9 mouse cellular contexts compared by ENCODE assay signal in the genomic region with DNA sequence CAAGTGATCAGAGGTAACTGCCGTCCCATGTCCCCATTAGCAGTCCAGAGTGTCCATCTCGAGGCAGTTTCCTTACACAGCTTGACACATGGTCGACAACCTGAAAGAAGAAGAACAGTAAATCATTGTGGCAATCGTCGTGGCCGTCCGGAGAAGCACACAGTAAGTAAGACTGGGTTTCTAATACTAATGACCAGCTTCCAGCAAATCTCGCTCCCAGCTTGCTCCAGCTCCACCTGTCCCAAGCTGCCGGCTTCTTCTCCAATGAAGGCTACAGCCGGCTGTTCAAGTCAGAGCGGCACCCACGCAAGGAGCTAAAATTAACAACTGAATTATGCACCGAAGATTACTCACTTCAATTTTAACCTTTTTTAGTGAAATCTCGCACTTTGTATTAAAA. TPM values are rescaled to one million over a fixed set of nuclear protein-coding genes. Genes with fewer than 3 reads are reported as not detected.
DNase-seq lines count a peak whose midpoint lies in the region; ATAC-seq and TF ChIP-seq lines count a peak whose summit lies in the region.
"Had no signal": no experiment of that assay in that cellular context is flagged by ENCODE, and none has a peak within 500 bp of the region (broad histone marks: within the 10 kb centered on the region; RNA-seq: fewer than 3 reads in every experiment).

No protein-coding gene starts in this region.

- TF ChIP-seq POLR2A in myocyte (IDR thresholded peaks at IDR 0.05; ENCODE audit: insufficient read length, low read depth), result no peak

- H3ac ChIP-seq in myocyte (ENCODE audit: control insufficient read depth, insufficient read length), result no peak overlapping the region

- no peaks in the 10 kb centered on the region for H3K9me3 ChIP-seq in heart, embryonic 13.5 days
- no peaks in the 10 kb centered on the region for H3K9me3 ChIP-seq in forebrain, embryonic 15.5 days

- peak overlapping the region; percentile 11; the same call in 1 of the 2 replicates for H3K4me3 ChIP-seq in heart, embryonic 13.5 days
- no peak overlapping the region for H3K4me3 ChIP-seq in forebrain, embryonic 15.5 days
- H3K4me3 ChIP-seq in myocyte, result peak overlapping the region; percentile 14

- WGBS in heart, embryonic 13.5 days, result 58% methylated on average over 14 of the region's 14 CpGs
- WGBS in forebrain, embryonic 15.5 days, result 31% methylated on average over 14 of the region's 14 CpGs

- no peak overlapping the region for H3K9ac ChIP-seq in heart, embryonic 13.5 days
- H3K9ac ChIP-seq in forebrain, embryonic 15.5 days (replicated peaks), result 0 out of 2 replicates have a peak overlapping the region, but pooled peaks have one; percentile 3

- no peaks in the 10 kb centered on the region for H3K36me3 ChIP-seq in heart, embryonic 13.5 days
- H3K36me3 ChIP-seq in forebrain, embryonic 15.5 days, result peaks cover 3% of the 10 kb centered on the region; the same call in 1 of the 2 replicates
- H3K36me3 ChIP-seq in myocyte (ENCODE audit: control insufficient read depth, insufficient read depth), result no peaks in the 10 kb centered on the region

- DNase-seq in heart, adult 18-20 months, result no peak
- DNase-seq in cerebellum, adult 9-11 months, result peak; percentile 75
- no peak for DNase-seq in urinary bladder, postnatal 10 days (ENCODE audit: low spot score)
- DNase-seq in gastrocnemius, adult 8-10 months (ENCODE audit: low spot score in 2 of 2), result no peak
- DNase-seq in ovary, postnatal 14 days (ENCODE audit: low spot score), result no peak
- DNase-seq: lung, postnatal 14 days had no signal

- H3K4me2 ChIP-seq in heart, embryonic 13.5 days, result peak overlapping the region; percentile 58
- peak overlapping the region; percentile 1; the same call in 1 of the 2 replicates for H3K4me2 ChIP-seq in forebrain, embryonic 15.5 days (replicated peaks)
- H3K4me2 ChIP-seq in myocyte (ENCODE audit: low read depth), result peak overlapping the region; percentile 54

- H3K27ac ChIP-seq in heart, embryonic 13.5 days (replicated peaks), result no peak overlapping the region
- no peak overlapping the region for H3K27ac ChIP-seq in forebrain, embryonic 15.5 days (replicated peaks)

- ATAC-seq in heart, embryonic 13.5 days (ENCODE audit: extremely low read depth, insufficient number of reproducible peaks, low FRiP score, low TSS enrichment), result no peak
- ATAC-seq in forebrain, embryonic 15.5 days (replicated peaks), result no peak

- no peaks in the 10 kb centered on the region for H3K79me2 ChIP-seq in myocyte (ENCODE audit: control insufficient read depth, insufficient read depth)

- peaks cover 15% of the 10 kb centered on the region for H3K4me1 ChIP-seq in heart, embryonic 13.5 days
- peaks cover 33% of the 10 kb centered on the region for H3K4me1 ChIP-seq in forebrain, embryonic 15.5 days

- H3K27me3 ChIP-seq in heart, embryonic 13.5 days (replicated peaks), result peaks cover 8% of the 10 kb centered on the region; the same call in 1 of the 2 replicates
- no peaks in the 10 kb centered on the region for H3K27me3 ChIP-seq in forebrain, embryonic 15.5 days
- no peaks in the 10 kb centered on the region for H3K27me3 ChIP-seq in myocyte (ENCODE audit: control insufficient read depth, insufficient read depth, insufficient read length)

TF ChIP-seq in myocyte, 11 proteins besides CTCF, POLR2A, EP300 and RAD21:
- TF ChIP-seq POLR2AphosphoS2 (IDR thresholded peaks at IDR 0.05; ENCODE audit: insufficient read length, low read depth) (no peak), SRF (IDR thresholded peaks at IDR 0.05; ENCODE audit: control insufficient read depth, insufficient read length, low read depth) (no peak), USF1 (IDR thresholded peaks at IDR 0.05; ENCODE audit: low read depth) (no peak), MYOD1 (IDR thresholded peaks at IDR 0.05; ENCODE audit: control insufficient read depth in 1 of 3, insufficient read length in 2 of 3, low read depth in 2 of 3) (peak; percentile 11 to 63 (median 28)), REST (IDR thresholded peaks at IDR 0.05; ENCODE audit: insufficient read depth, insufficient read length) (no peak), TCF12 (IDR thresholded peaks at IDR 0.05; ENCODE audit: insufficient read depth, poor library complexity, severe bottlenecking) (peak; percentile 7), E2F4 (IDR thresholded peaks at IDR 0.05; ENCODE audit: insufficient read depth) (no peak), CEBPB (IDR thresholded peaks at IDR 0.05; ENCODE audit: insufficient read depth, poor library complexity, severe bottlenecking) (no peak), MAX (IDR thresholded peaks at IDR 0.05; ENCODE audit: low read depth) (no peak), MYOG (IDR thresholded peaks at IDR 0.05; ENCODE audit: control insufficient read depth in 1 of 3, insufficient read depth in 1 of 3, insufficient read length in 2 of 3, low read depth in 2 of 3) (peak in 2 of 3 experiments; percentile 21 to 35), TCF3 (IDR thresholded peaks at IDR 0.05; ENCODE audit: insufficient read length, low read depth) (no peak)

RNA-seq across cellular contexts. Expression of a gene that starts 48.1 kb away (rescaled TPM):
- polyA plus RNA-seq in heart, embryonic 13.5 days (2015; fragmentation: Nextera tagmentation; extraction: Ambion mirVana), result 2.4 and 3.2 TPM in 2 replicates
- 1 to 10 TPM; 1.4 TPM for total RNA-seq in heart, adult 18-20 months (2021)
- 71.4 and 76.3 TPM in 2 replicates for polyA plus RNA-seq in forebrain, embryonic 15.5 days (2015; fragmentation: Nextera tagmentation; extraction: Ambion mirVana)
- polyA plus RNA-seq in myocyte (2012; fragmentation: generic; extraction: Trizol), result 36.1 TPM
- 1 to 10 TPM; 4.6 to 6.0 (median 5.1) TPM for total RNA-seq in gastrocnemius, adult 8-10 months (2022)

Comparison
In these comparisons a context has a peak if more than half of its experiments do, and no peak if none do; other contexts are left out.
1. H3K4me2 ChIP-seq: peak in every context shown above with its lines; median percentile 58 in heart, embryonic 13.5 days; 54 in myocyte; 1 in forebrain, embryonic 15.5 days.